Mouse (Mus musculus): Measurements from ENCODE around the gene Gm16513.
"Not testable (repeated sequence)": the region's sequence is repeated elsewhere in the genome, so short reads cannot be mapped to it uniquely, and the experiment has no call there.

Gm16513 gene

DNA sequence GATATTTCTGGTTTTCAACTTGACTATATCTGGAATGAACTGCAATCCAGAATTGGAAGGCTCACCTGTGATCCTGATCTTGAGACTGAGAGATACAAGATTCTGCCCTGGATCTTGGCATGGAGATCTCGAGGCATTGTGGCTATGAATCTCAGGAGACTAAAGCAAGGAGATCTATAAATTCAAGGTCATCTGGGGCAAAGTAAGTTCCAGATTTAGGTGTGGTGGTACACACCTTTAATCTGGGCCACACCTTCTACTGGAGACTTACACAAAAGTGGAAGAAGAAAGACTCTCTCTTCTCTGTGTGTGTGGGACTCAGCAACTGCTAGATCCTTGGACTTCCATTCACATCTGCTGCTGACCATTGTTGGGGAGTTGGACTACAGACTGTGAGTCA lies at the start of gene Gm16513:
TSS of gene Gm16513 (plus strand) at position 301 of the 400 bp plus-strand sequence.
- not testable (repeated sequence) for DNase-seq (ENCODE audit: low read depth)

Data from induced T-regulatory cell, adult 2 months (primary cell).